Mouse (Mus musculus): ENCODE results near the gene Vps37c.

DNA sequence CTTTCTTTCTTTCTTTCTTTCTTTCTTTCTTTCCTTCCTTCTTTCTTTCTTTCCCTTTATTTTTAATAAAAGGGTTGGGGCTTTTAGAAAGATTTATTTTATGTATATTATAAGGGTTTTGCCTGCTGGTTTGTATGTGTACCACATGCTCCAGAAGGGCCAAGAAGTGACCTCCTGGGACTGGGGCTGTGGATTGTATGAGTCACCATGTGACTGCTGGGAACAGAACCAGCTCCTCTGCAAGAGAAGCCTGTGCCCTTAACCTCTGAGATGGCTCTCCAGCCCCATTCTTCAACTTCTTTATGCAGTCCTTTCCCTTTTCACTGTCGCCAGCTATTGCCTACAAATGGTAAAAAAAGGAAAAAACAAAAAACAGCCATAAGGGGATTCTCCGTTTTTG is 42.9 kb upstream of the Vps37c start:
- TF ChIP-seq CTCF (IDR thresholded peaks at IDR 0.05; ENCODE audit: borderline replicate concordance, insufficient read depth, low read length): no peak
- TF ChIP-seq POLR2A (IDR thresholded peaks at IDR 0.05; ENCODE audit: low read depth, low read length): no peak

Data from embryonic fibroblast, embryonic 13.5 days (primary cell).